Mouse (Mus musculus) embryonic facial prominence, embryonic 12.5 days (tissue): ENCODE results near the gene Kif27. TPM values are rescaled to one million over a fixed set of nuclear protein-coding genes. Genes with fewer than 3 reads are reported as not detected.
A peak's percentile ranks its signal among the peaks of the same experiment; 100 is the strongest.
"Not testable (repeated sequence)": the region's sequence is repeated elsewhere in the genome, so short reads cannot be mapped to it uniquely, and the experiment has no call there.

Experiments
- ATAC-seq: fragments of 200-750 bp; cut with Nextera tagmentation; 2 replicates; pipeline ENCODE4 v1.8.0; 2017; ENCODE audit not compliant: insufficient number of reproducible peaks, insufficient read depth, low FRiP score, low TSS enrichment
- H3K27ac ChIP-seq: fragments of 300-500 bp; sonication (generic); 2 replicates; pipeline ENCODE4 v1.5.1; 2016; ENCODE audit warnings: mild to moderate bottlenecking
- H3K27me3 ChIP-seq: fragments of 300-500 bp; sonication (generic); 2 replicates; pipeline ENCODE4 v1.6.1; 2016; ENCODE audit warnings: mild to moderate bottlenecking, moderate library complexity
- H3K36me3 ChIP-seq: fragments of 300-500 bp; sonication (generic); 2 replicates; pipeline ENCODE4 v1.6.1; 2016; ENCODE audit warnings: mild to moderate bottlenecking
- H3K4me1 ChIP-seq: fragments of 300-500 bp; sonication (generic); 2 replicates; pipeline ENCODE4 v1.6.1; 2016
- H3K4me2 ChIP-seq: fragments of 300-500 bp; sonication (generic); replicated peaks from 2 replicates; pipeline ENCODE4 v1.6.1; 2016; ENCODE audit warnings: mild to moderate bottlenecking, moderate library complexity
- H3K4me3 ChIP-seq: fragments of 300-500 bp; sonication (generic); 2 replicates; pipeline ENCODE4 v1.5.1; 2016; ENCODE audit warnings: mild to moderate bottlenecking
- H3K9ac ChIP-seq: fragments of 300-500 bp; sonication (generic); 2 replicates; pipeline ENCODE4 v1.6.1; 2016; ENCODE audit warnings: mild to moderate bottlenecking, moderate library complexity
- H3K9me3 ChIP-seq: fragments of 300-500 bp; sonication (generic); 2 replicates; pipeline ENCODE4 v1.6.1; 2016; ENCODE audit warnings: mild to moderate bottlenecking, moderate library complexity
- WGBS: fragments of 180-500 bp; shearing (Covaris S2); methylation state at CpG from one replicate; pipeline ENCODE4 v1.1.7; 2016; 5-methylcytosine and 5-hydroxymethylcytosine counted together
- polyA plus RNA-seq: library from polyadenylated mRNA; unstranded; fragments of >200 nt; fragmentation: Nextera tagmentation; extraction: Ambion mirVana; gene quantifications from 2 replicates; pipeline ENCODE4 v1.2.1, GENCODE M21; 2016

The Kif27 gene
- polyA plus RNA-seq, 1 experiment from 2014 or later: 1.2 TPM

GRCm38 (mm10) chr13:58385547-58385920, 26.6 kb upstream of the Kif27 start:
- Histone ChIP-seq H3K4me1 (0 out of 2 replicates have a peak, but pooled peaks cover 10% of the 10 kb centered on the region), H3K27ac (0 out of 2 replicates have a peak overlapping the region, but pooled peaks have one; percentile 24), H3K9ac (peak overlapping the region; percentile 73; the same call in 1 of the 2 replicates), H3K36me3 (peaks cover 20% of the 10 kb centered on the region), H3K4me3 (peak overlapping the region; percentile 62), H3K4me2 (peak overlapping the region; percentile 78), H3K27me3 (no peaks in the 10 kb centered on the region), H3K9me3 (peaks cover 9% of the 10 kb centered on the region)
- WGBS: 74% methylated on average over 7 of the region's 7 CpGs
- no peak for ATAC-seq

- Histone ChIP-seq H3K27ac (peak within 1 kb of the TSS; percentile 24; the same call in 1 of the 2 replicates), H3K9me3 (peaks cover 15% of the 10 kb centered on the region), H3K4me1 (0 out of 2 replicates have a peak, but pooled peaks cover 10% of the 10 kb centered on the region), H3K9ac (peak within 1 kb of the TSS; percentile 73), H3K36me3 (peaks cover 24% of the 10 kb centered on the region), H3K27me3 (no peaks in the 10 kb centered on the region), H3K4me3 (peak within 1 kb of the TSS; percentile 62), H3K4me2 (peak within 1 kb of the TSS; percentile 78)
- peak; percentile 76 for ATAC-seq
- WGBS: 3% methylated on average over 80 of the region's 80 CpGs
Observed at GRCm38 (mm10) chr13:58384779-58385546, 26.0 kb upstream of the Kif27 start, which contains the start of gene 2210016F16Rik. Gene 2210016F16Rik, minus strand, starts transcription at chr13:58385225.

- WGBS: 52% methylated on average over 11 of the region's 11 CpGs
- Histone ChIP-seq H3K4me1 (0 out of 2 replicates have a peak, but pooled peaks cover 10% of the 10 kb centered on the region), H3K4me2 (peak overlapping the region; percentile 78), H3K9ac (peak overlapping the region; percentile 73), H3K27me3 (no peaks in the 10 kb centered on the region), H3K27ac (no peak overlapping the region), H3K36me3 (peaks cover 24% of the 10 kb centered on the region), H3K4me3 (peak overlapping the region; percentile 62), H3K9me3 (peaks cover 15% of the 10 kb centered on the region)
- no peak for ATAC-seq
Observed at GRCm38 (mm10) chr13:58384371-58384770, 25.4 kb upstream of the Kif27 start.

- no peak overlapping the region for H3K4me2 ChIP-seq
- H3K27ac ChIP-seq: no peak overlapping the region
- H3K4me3 ChIP-seq: no peak overlapping the region
- no peaks in the 10 kb centered on the region for H3K36me3 ChIP-seq
- H3K9me3 ChIP-seq: no peaks in the 10 kb centered on the region
- H3K27me3 ChIP-seq: no peaks in the 10 kb centered on the region
- ATAC-seq: no peak
- WGBS: 93% methylated on average over 2 of the region's 2 CpGs
- H3K9ac ChIP-seq: no peak overlapping the region
- no peaks in the 10 kb centered on the region for H3K4me1 ChIP-seq
Observed at GRCm38 (mm10) chr13:58373153-58373470, 14.2 kb upstream of the Kif27 start.

GRCm38 (mm10) chr13:58372278-58373152, 13.6 kb upstream of the Kif27 start:
- Histone ChIP-seq H3K4me3 (no peak overlapping the region), H3K9ac (no peak overlapping the region), H3K27ac (no peak overlapping the region), H3K9me3 (no peaks in the 10 kb centered on the region), H3K4me1 (no peaks in the 10 kb centered on the region), H3K36me3 (no peaks in the 10 kb centered on the region), H3K4me2 (no peak overlapping the region), H3K27me3 (no peaks in the 10 kb centered on the region)
- no peak for ATAC-seq
- 85% methylated on average over 5 of the region's 5 CpGs for WGBS

GRCm38 (mm10) chr13:58368835-58369234, 9.9 kb upstream of the Kif27 start:
- H3K9ac ChIP-seq: no peak overlapping the region
- H3K4me2 ChIP-seq: no peak overlapping the region
- 69% methylated on average over 4 of the region's 4 CpGs for WGBS
- H3K4me1 ChIP-seq: no peaks in the 10 kb centered on the region
- H3K36me3 ChIP-seq: no peaks in the 10 kb centered on the region
- no peak for ATAC-seq
- no peaks in the 10 kb centered on the region for H3K9me3 ChIP-seq
- no peak overlapping the region for H3K4me3 ChIP-seq
- H3K27me3 ChIP-seq: no peaks in the 10 kb centered on the region
- H3K27ac ChIP-seq: no peak overlapping the region

- Histone ChIP-seq H3K36me3 (no peaks in the 10 kb centered on the region), H3K9me3 (no peaks in the 10 kb centered on the region), H3K4me1 (no peaks in the 10 kb centered on the region), H3K9ac (no peak overlapping the region), H3K27me3 (no peaks in the 10 kb centered on the region), H3K27ac (no peak overlapping the region), H3K4me3 (no peak overlapping the region), H3K4me2 (no peak overlapping the region)
- ATAC-seq: no peak
- 68% methylated on average over 1 of the region's 1 CpGs for WGBS
Observed at GRCm38 (mm10) chr13:58367641-58368040, 8.7 kb upstream of the Kif27 start.

- H3K4me1 ChIP-seq: no peaks in the 10 kb centered on the region
- no peak overlapping the region for H3K27ac ChIP-seq
- no peaks in the 10 kb centered on the region for H3K27me3 ChIP-seq
- H3K4me3 ChIP-seq: no peak overlapping the region
- H3K4me2 ChIP-seq: no peak overlapping the region
- no peaks in the 10 kb centered on the region for H3K36me3 ChIP-seq
- no peaks in the 10 kb centered on the region for H3K9me3 ChIP-seq
- H3K9ac ChIP-seq: no peak overlapping the region
- WGBS: 84% methylated on average over 3 of the region's 3 CpGs
- no peak for ATAC-seq
Observed at GRCm38 (mm10) chr13:58366373-58366772, 7.5 kb upstream of the Kif27 start.

GRCm38 (mm10) chr13:58365179-58365578, 6.3 kb upstream of the Kif27 start:
- not testable (repeated sequence) for H3K9ac ChIP-seq, H3K4me2 ChIP-seq, H3K36me3 ChIP-seq, H3K27me3 ChIP-seq, H3K4me3 ChIP-seq, H3K27ac ChIP-seq, ATAC-seq, H3K9me3 ChIP-seq, H3K4me1 ChIP-seq
- 79% methylated on average over 8 of the region's 8 CpGs for WGBS

GRCm38 (mm10) chr13:58364353-58365175, 5.6 kb upstream of the Kif27 start:
- no peak overlapping the region for H3K4me2 ChIP-seq
- WGBS: 84% methylated on average over 8 of the region's 8 CpGs
- no peaks in the 10 kb centered on the region for H3K27me3 ChIP-seq
- no peaks in the 10 kb centered on the region for H3K4me1 ChIP-seq
- H3K36me3 ChIP-seq: no peaks in the 10 kb centered on the region
- H3K4me3 ChIP-seq: no peak overlapping the region
- no peak overlapping the region for H3K9ac ChIP-seq
- ATAC-seq: no peak
- H3K9me3 ChIP-seq: no peaks in the 10 kb centered on the region
- H3K27ac ChIP-seq: no peak overlapping the region

- no peak; the same call in 1 of the 2 replicates for ATAC-seq
- WGBS: 2% methylated on average over 7 of the region's 7 CpGs
- Histone ChIP-seq H3K4me2 (peak overlapping the region; percentile 91), H3K9ac (peak overlapping the region; percentile 60; the same call in 1 of the 2 replicates), H3K27me3 (no peaks in the 10 kb centered on the region), H3K4me1 (no peaks in the 10 kb centered on the region; the same call in 1 of the 2 replicates), H3K36me3 (no peaks in the 10 kb centered on the region), H3K4me3 (peak overlapping the region; percentile 66), H3K9me3 (no peaks in the 10 kb centered on the region), H3K27ac (0 out of 2 replicates have a peak overlapping the region, but pooled peaks have one; percentile 46)
Observed at GRCm38 (mm10) chr13:58359304-58359653, 357 bp upstream of the Kif27 start.
